In genomic region chr11:117231551-117231950, GRCm38 (mm10) we compare ENCODE assay signal across 8 mouse cellular contexts. TPM values are rescaled to one million over a fixed set of nuclear protein-coding genes. Genes with fewer than 3 reads are reported as not detected.
DNase-seq lines count a peak whose midpoint lies in the region; ATAC-seq and TF ChIP-seq lines count a peak whose summit lies in the region.

No protein-coding gene starts in this region.

- ATAC-seq in heart, embryonic 15.5 days (replicated peaks; ENCODE audit: insufficient number of reproducible peaks, insufficient read depth, low FRiP score, low read depth), result no peak

- 46% methylated on average over 11 of the region's 11 CpGs for WGBS in heart, embryonic 15.5 days
- WGBS in thymus, adult 2 months, result 87% methylated on average over 11 of the region's 11 CpGs

- no peak overlapping the region for H3K9ac ChIP-seq in heart, embryonic 15.5 days

- no peak for TF ChIP-seq CTCF in thymus, adult 2 months (IDR thresholded peaks at IDR 0.05; ENCODE audit: borderline replicate concordance, control insufficient read depth, extremely low read depth, insufficient read depth, low read length, poor library complexity)

- peak overlapping the region; percentile 70 for H3K4me2 ChIP-seq in heart, embryonic 15.5 days

- peak; percentile 87 for DNase-seq in 3134 (ENCODE audit: extremely low read depth, insufficient read length, low spot score)
- DNase-seq in brain, adult 2 months (ENCODE audit: low read depth, low spot score), result peak; percentile 70
- peak; percentile 64 to 79 for DNase-seq in kidney, postnatal 36 days
- no peak for DNase-seq in T-cell, adult 2 months (ENCODE audit: low spot score)
- no peak for DNase-seq in frontal cortex, postnatal 36 days (ENCODE audit: low spot score in 2 of 2)
- no peak for DNase-seq in thymus, adult 2 months
- no peak for DNase-seq in layer of hippocampus, adult 11-12 months (ENCODE audit: low spot score)

- H3K27ac ChIP-seq in heart, embryonic 15.5 days, result no peak overlapping the region; the same call in 1 of the 2 replicates
- no peak overlapping the region for H3K27ac ChIP-seq in thymus, adult 2 months (ENCODE audit: control insufficient read depth, insufficient read depth, low read length)

- H3K4me1 ChIP-seq in heart, embryonic 15.5 days (replicated peaks), result peaks cover 49% of the 10 kb centered on the region
- peaks cover 28% of the 10 kb centered on the region for H3K4me1 ChIP-seq in thymus, adult 2 months (replicated peaks; ENCODE audit: control insufficient read depth, insufficient read depth, low read length)

- no peaks in the 10 kb centered on the region for H3K36me3 ChIP-seq in heart, embryonic 15.5 days
- no peaks in the 10 kb centered on the region for H3K36me3 ChIP-seq in thymus, adult 2 months (ENCODE audit: control insufficient read depth, insufficient read depth, low read length)

- H3K4me3 ChIP-seq in heart, embryonic 15.5 days, result peak overlapping the region; percentile 42; the same call in 1 of the 2 replicates
- H3K4me3 ChIP-seq in thymus, adult 2 months (ENCODE audit: control insufficient read depth, insufficient read depth, low read length), result no peak overlapping the region

- H3K27me3 ChIP-seq in heart, embryonic 15.5 days, result 0 out of 2 replicates have a peak, but pooled peaks cover 4% of the 10 kb centered on the region
- no peaks in the 10 kb centered on the region for H3K27me3 ChIP-seq in thymus, adult 2 months (ENCODE audit: control insufficient read depth, insufficient read depth, low read length)

- no peaks in the 10 kb centered on the region for H3K9me3 ChIP-seq in heart, embryonic 15.5 days (replicated peaks)

- TF ChIP-seq POLR2A in thymus, adult 2 months (IDR thresholded peaks at IDR 0.05; ENCODE audit: control insufficient read depth, extremely low read depth, insufficient read depth, low read length, poor library complexity), result no peak

RNA-seq across cellular contexts. Expression of gene Sept9, which starts 32.1 kb away (rescaled TPM):
- polyA plus RNA-seq in heart, embryonic 15.5 days (2015; fragmentation: Nextera tagmentation; extraction: Ambion mirVana), result 50.6 and 76.8 TPM in 2 replicates
- 113 and 139 TPM in 2 replicates for polyA plus RNA-seq in thymus, adult 2 months (2012; rRNA removed)

Comparison
In these comparisons a context has a peak if more than half of its experiments do, and no peak if none do; other contexts are left out.
1. DNase-seq: peak in 3134 (single experiment), brain, adult 2 months (single experiment) and kidney, postnatal 36 days (2 of 2); none in T-cell, adult 2 months (single experiment), frontal cortex, postnatal 36 days (0 of 2), thymus, adult 2 months (single experiment) and layer of hippocampus, adult 11-12 months (single experiment).